Mouse (Mus musculus) erythroblast, adult 5-6 weeks (primary cell): ENCODE results near the gene Rpl26. TPM values are rescaled to one million over a fixed set of nuclear protein-coding genes. Genes with fewer than 3 reads are reported as not detected.
A peak's percentile ranks its signal among the peaks of the same experiment; 100 is the strongest.

Experiments used
- ATAC-seq: replicated peaks from 2 replicates; pipeline ENCODE4 v1.8.0; 2016; ENCODE audit warnings: moderate number of reproducible peaks, mild to moderate bottlenecking, moderate TSS enrichment, inconsistent platforms; ENCODE audit not compliant: poor library complexity, low FRiP score, severe bottlenecking
- total RNA-seq, 2 experiments: library from RNA; stranded (forward) in 1 of 2; stranded (reverse) in 1 of 2; fragments of 150-400 nt in 1 of 2; fragments of 200-764, 138-1000 nt in 1 of 2; gene quantifications; 2 replicates each; pipeline versions ENCODE4 v1.2.3 to v1.2.4; 2015 to 2017; ENCODE audit warnings: low replicate concordance in 2 of 2

Rpl26 gene
- 757 and 872 TPM in 2 replicates for total RNA-seq (2015; ENCODE audit: low replicate concordance)
- total RNA-seq (2017; ENCODE audit: low replicate concordance), result 762 and 834 TPM in 2 replicates

- peak; percentile 89 for ATAC-seq
Measured at GRCm38 (mm10) chr11:68901351-68902046, at the start of gene Rpl26. Rpl26 (plus strand) TSS chr11:68901583.

- ATAC-seq, result 0 out of 2 replicates have a peak, but pooled peaks have one; percentile 1
Measured at GRCm38 (mm10) chr11:68851644-68852485, 49.5 kb upstream of the Rpl26 start.

DNA sequence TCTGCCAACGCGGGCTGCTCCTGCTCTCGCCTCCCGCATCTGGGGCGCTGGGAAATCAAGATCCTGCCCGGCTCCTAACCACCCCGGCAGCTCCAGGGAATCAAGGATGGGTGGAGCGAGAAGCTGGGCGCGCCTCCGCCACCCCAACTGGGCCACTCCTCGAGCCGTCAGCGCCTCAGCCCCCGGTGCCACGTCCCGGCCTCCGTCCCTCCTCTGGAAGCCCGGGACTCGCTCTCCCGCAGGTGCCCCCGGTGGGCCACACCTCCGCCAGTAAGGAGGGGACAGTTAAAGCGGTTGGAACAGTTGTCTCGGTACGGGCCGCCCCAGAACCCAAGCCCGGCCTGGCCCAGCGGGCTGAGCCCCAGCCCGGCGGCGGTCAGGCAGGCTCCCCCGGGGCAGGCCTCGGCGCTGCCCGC lies 48.9 kb upstream of the Rpl26 start:
- peak; percentile 80 for ATAC-seq

DNA sequence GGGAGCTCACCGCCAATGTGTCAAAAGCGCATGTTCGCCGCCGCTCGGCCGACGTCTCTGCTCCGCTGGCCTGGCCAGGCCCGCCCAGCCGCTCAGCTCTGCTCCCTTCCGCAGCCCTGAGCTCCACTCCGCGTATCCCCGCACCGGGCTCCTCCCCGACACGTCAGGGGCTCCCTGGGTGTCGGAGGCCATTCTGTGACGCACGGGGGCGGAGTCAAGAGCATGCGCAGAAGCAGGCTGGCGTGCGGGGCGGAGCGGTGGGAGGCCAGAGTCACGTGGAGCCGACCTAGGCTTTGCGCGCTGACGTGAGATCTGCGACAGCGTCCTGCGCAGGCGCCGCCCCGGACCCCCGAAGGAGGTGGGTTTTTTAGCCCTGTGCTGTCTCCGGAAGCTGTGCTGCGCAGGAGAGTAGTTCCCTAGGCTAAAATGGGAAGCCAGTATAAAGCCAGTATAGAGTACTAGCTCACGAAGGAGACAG lies 48.4 kb upstream of the Rpl26 start:
- peak; percentile 93 for ATAC-seq

GRCm38 (mm10) chr11:68853611-68854401 lies 47.6 kb upstream of the Rpl26 start:
- ATAC-seq, result peak; percentile 65

DNA sequence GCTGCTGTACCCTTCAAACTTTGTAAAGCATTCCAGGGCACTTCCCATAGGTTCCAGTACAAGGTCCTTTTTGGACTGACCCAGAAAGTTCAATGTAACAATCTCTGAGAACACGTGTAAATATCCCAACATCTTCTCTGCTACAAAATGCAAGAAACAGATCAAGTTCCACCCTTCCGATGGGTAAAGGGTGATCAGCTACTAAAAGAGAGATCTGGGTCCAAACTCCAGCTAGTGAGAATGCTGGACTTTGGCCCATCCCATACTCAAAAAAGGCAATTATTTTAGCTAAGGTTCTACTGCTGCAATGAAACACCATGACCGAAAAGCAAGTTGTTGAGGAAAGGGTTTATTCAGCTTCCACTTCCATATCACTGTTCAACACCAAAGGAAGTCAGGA lies 46.8 kb upstream of the Rpl26 start:
- no peak for ATAC-seq

- no peak for ATAC-seq
Measured at GRCm38 (mm10) chr11:68857329-68857728, 44.1 kb upstream of the Rpl26 start.

DNA sequence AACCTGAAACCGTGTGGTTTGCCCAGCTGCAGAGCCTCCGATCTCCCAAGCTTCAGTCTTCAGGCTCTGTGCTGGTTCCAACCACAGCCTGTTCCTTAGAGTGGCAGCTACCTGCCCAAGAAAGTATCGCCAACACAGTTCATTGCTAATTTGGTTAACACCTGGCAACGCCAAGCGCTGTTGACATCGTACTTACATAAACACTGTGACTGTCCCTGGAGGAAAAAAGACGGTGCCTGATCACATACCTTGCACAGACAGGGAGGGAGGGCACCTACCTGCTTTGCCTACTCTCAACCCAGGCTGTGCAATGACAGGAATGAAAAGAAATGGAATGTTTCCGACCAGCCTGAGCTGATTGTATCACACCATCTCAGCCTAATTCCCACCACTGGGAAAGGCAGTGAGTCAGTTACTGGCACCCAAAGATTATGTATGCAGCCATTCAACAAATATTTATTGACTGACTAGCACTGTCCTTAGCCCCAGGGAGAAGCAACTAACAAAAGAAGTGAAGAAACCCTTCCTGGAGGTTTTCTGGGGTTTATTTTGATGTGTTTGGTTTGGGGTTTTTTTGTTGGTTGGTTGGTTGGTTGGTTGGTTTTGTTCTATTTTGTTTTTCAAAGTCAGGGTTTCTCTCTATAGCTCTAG lies 41.3 kb upstream of the Rpl26 start:
- no peak for ATAC-seq

DNA sequence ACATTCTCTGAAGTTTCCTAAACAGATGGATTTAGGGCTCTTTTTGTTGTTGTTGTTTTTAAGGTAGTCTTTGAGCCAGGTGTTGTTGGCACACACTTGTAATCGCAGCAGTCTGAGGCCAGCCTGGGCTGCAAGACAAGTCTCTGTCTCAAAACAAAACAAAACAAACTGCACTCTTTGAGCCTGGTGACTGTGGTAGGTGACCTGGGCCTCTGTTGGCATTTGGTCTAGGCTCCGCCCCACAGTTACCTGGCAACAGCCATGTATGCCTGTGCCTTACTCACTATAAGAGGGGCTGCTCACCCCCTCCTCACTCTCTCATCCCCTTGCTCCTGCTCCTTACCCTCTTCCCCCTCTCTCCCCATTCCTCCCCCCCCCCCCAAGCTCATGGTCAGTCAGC lies 39.1 kb upstream of the Rpl26 start:
- ATAC-seq, result no peak

GRCm38 (mm10) chr11:68863631-68864091 lies 37.7 kb upstream of the Rpl26 start:
- ATAC-seq, result 0 out of 2 replicates have a peak, but pooled peaks have one; percentile 14

DNA sequence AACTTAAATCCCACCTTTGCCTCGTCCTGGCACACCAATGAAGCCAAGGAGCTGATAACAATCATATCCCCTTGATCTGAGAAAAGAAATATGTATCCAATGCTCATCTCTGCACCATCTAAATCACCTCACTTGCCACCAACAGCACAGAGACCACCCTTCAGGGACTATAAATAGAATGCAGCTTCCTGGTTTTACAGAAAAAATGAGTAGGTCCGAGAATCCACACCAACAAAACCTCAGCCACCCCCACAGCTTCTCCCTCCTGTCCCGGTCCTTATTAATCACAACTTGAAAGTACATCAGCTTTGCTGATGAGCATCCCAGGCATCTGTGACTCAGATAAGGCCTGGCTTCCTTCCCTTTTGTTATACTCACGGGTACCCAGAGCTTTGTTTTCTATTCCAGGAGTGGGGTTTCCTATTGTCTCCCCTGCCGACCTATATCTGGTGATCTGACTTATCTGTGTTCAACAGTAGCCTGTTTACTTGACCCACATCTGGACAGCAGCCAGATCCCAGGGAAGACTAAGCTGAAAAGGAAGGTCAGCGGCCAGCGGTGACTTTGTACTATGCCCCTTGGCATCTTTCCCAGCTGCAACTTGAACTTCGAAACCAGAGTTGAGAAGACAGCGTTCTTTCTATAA lies 36.7 kb upstream of the Rpl26 start:
- ATAC-seq, result no peak

DNA sequence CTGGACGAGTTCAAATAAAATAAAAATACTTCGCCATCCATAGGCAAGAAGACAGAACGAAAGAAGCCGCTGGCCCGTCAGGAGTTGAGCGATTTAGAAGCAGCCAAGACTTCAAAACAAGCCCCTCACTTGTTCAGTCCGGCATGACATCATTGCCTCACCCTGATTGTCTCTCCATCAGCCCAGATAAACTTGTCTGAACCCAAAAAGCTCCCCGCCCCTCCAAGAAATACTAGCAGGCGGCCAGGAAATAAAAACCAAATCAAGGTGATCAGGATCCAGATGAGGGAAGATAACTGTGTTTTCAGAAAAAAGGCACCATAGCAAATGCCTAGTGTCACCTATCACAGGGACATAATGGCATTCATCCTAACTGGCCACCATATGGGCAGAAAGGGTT lies 30.1 kb upstream of the Rpl26 start:
- no peak for ATAC-seq

DNA sequence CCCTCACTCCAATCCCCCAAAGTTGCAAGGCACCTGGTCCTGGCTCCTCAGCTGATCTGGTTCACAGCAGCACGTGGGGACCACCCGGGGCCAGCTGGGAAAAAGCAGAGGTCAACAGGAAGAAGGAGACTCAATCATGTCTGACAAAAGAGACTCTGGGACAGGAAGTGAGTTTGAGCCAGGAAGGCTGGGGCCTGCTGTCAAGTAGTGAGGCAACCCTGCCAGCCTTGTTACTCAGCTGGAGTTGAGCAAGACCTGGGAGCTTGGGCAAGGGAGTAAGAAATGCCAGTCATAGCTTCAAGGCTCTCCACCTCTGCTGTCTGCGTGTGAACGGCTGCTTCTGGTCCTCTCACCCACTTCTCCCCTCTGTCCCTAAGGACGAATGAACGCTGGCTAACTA lies 29.6 kb upstream of the Rpl26 start, which contains the start of gene Ndel1:
Ndel1 (minus strand) TSS at position 111 of the 400 bp plus-strand sequence.
- no peak for ATAC-seq

DNA sequence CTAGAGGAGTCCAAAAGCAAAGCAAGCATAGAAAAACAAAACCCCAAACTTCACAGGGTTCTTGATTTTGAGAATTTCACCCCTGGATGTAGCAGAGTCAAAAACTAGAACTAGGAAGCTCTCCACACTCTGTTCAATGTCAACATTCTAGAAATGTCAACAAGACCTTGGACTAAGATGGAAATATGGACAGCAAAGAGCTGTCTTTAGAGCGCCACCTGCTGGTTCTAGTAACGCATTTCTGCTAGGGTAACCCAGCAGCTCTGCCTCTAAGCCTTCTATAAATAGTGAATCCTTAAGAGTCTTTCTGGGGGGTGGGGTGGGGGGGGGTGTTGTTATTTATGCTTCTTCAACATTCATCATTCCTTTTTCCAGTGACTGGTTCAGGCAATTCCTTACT lies 26.5 kb upstream of the Rpl26 start:
- ATAC-seq, result peak; percentile 87

- ATAC-seq, result no peak
Measured at GRCm38 (mm10) chr11:68878811-68879210, 22.6 kb upstream of the Rpl26 start.

- ATAC-seq, result no peak
Measured at GRCm38 (mm10) chr11:68882107-68882506, 19.3 kb upstream of the Rpl26 start.

GRCm38 (mm10) chr11:68883843-68884242 lies 17.5 kb upstream of the Rpl26 start:
- ATAC-seq, result no peak

DNA sequence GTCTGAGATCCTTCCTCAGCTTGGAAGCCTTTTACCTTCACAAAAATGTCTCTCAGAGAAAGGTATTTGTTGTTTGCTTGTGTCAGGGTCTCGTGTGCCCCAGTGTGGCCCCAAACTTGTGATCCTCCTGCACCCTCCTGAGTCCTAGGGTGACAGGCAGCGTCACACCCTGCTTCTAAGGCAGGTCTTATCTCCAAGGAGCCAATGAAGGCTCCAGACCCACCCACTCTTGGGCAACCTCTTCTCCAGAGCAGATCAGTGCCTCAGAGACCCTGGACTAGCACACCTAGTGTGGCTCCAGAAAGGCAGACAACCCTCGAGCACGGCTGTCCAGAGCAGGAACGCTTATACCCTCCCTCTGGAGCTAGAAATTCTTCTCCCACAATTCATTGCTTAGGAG lies 17.0 kb upstream of the Rpl26 start:
- peak; percentile 93 for ATAC-seq

DNA sequence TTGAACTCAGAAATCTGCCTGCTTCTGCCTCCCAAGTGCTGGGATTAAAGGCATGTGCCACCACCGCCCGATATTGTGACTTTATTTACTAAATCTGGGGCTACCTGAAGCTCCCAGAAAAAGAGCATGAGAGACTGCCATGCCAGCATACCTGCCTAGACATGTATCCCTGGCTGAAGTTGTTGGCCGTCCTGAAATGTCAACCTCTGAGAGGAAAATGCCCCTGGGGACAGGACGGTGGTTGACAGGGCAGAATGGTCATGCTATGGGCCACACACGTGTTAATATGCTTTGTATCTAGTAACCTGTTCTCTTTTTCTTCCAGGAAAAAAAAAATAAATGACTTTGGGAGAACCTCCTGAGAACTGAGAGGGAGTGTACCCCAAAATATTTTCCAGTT lies 15.3 kb upstream of the Rpl26 start:
- no peak for ATAC-seq
